Mouse (Mus musculus) embryo, embryonic 11 days (tissue): ENCODE measurements around the gene Vmn1r4.

ENCODE experiments used
- DNase-seq: peaks from one replicate; pipeline ENCODE4 v3.0.0-alpha.2; 2015

The Vmn1r4 gene

DNA sequence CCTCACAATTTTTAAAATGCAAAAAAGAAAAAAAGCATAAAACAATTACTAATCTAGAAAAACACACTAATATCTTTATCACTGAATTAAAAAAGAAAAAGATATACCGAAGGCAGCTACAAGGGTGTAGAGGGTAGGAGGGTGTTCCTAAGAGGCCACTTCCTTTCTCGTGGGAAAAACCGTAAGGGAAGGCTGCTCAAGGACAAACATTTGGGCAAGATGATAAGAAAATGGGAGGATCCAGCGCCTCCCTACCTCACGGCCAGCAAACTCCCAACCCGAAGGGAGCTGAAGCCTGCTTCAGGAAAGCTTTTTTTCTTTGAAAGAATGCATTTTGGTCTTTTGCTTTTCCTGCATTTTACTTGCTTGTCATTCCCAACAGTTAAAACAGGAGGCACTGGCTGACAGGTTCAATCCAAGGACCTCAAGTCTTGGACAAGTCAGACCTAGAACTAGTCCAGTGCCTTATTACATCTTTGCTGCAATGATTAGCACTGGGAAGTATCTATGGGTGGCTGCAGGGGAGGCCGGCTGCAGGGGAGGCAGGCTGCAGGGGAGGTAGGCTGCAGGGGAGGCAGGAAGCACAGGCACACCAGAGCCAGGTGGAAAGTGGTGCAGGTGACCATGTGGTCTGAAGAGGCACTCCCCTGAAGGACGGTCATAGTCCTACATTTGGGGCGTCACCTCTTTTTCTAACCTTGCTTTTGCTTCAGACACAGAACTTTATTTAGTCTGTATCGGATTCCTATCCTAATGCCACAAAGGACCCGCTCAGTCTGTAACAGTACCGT, 6.0 kb upstream of the Vmn1r4 start:
- DNase-seq: no peak

DNA sequence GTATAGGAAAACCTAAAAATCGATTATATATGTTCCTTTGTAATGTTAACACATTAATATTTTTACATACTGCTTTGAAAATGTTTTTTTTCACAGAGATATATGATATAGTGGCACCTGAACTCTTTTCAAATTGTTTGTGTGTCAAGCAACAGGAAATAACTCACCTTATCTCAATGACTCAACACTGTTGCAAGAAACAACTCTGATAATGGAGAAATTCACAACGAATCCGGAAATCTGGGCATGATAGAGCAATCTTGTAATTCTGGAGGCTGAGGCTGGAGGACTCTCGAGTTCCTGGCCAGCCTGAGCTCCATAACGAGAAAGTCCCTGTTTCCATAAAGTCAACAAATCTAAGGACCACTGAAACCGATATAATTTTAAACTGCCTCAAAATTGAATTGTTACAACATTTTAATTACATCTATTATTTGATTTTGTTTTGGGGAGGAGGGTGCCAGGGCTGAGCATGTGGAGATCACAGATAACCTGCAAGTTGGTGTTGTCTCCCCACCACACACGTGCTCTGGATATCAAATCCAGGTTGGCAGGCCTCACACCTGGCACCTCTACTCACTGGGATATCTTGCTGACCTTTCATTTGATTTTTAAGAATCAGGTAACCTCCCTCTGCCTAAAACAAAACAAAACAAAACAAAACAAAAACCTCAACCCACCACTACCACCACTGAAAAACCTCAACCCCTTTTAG, 4.3 kb upstream of the Vmn1r4 start:
- DNase-seq: no peak

GRCm38 (mm10) chr6:56920222-56921092, 3.4 kb upstream of the Vmn1r4 start:
- DNase-seq: no peak

DNA sequence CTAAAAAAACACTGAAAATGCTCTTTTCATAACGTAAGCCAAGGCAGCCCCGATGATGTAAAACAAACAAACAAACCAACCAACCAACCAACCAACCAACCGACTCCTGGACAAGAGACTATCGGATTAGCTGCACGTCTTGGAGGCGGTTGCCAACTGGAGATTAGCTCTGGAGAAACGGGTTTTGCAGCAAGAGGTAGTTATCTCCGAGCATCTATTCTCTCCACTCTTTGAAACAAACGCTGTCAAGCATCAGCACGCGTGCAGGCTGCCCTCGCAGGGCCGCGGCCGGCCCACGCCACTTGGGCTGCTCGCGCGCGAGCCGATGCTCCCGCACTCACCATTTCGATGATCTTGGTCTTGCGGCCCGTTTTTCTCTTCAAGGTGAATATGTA, 487 bp upstream of the Vmn1r4 start:
- no peak for DNase-seq

DNA sequence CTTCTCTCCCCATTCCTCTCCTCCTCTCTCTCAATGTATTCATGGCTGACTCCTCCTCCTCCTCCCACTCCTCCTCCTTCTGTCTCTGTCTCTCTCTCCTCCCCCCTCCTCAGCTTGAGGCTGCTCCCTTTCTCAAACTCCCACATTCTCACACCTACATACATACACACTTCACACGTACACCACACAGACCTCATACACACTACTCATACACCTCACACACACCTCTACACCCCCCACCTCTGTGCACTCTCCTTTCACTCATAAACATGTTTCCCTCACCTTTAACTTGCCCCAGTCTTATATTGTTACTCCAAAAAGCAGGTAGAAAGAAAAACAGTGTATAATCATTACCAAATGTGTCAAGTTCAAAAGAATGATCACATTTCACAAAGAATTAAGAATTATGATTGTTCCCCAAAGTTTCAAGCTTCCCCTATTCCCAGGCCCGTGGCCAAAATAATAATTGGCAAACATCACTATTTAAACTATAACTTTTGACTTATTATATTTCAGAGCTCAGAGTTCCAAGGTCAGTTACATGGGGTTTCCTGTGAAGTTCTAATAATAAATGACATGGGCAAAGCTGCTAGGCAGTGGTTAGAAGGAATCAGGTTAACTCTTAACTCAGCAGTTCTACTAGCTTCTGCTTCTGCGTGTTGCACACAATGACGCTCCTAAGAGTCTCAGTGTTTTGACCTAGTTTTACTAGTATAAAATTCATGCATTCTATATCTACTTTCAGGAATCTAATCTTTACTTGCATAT, 8.0 kb downstream of the Vmn1r4 start:
- no peak for DNase-seq

DNA sequence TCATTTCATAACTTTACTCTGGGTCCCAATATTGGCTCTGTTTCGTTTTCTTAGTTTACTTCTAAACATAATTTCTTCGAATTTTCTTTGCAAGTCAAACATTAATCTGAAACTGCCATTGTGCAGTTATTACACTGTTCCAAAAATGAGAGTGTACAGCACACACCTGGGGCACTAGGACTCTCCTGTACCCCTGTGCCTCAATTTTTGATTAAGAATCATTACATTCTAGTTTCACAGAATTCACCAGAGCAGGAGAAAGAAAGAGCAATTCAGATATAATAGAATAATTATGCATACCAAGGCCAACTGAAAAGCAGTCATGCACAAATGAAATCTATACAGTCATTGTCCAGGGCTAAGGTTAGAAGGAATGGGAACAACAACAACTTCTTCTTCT, 8.6 kb downstream of the Vmn1r4 start:
- DNase-seq: no peak

DNA sequence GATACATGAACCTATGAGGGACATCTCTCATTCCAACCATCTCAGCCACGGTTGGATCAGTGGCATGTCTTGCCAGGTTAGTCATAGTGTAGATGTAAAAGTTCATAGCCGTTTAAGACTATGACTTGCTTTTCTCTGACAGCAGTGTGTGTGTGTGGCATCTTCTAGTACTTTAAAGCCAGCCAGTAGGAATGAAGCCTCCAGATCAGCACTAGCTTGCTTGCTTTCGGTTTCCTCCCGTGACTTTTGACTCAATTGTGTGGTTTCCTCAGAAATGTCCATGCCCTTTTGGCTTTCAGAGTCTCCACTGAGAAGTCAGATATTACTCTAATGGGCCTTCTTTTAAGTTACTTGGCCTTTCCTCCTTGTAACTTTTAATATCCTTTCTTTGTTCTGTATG, 10.6 kb downstream of the Vmn1r4 start:
- no peak for DNase-seq

DNA sequence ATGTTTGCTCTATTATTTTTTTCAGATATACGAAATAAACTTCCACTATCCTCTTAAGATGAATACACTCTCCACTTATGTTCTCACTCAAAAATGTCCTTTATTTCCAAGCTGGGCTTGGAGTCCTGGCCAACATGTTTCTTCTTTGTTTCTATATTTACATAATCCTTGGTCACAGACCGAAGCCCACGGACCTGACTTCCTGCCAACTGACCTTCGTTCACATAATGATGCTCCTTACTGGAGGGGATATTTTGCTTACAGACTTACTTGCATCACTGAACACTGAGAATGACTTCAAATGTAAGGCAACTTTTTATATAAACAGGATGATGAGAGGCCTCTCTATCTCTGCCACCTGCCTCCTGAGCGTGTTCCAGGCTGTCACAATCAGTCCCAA, 32.6 kb downstream of the Vmn1r4 start:
- DNase-seq: no peak

GRCm38 (mm10) chr6:56969973-56970372, 46.2 kb downstream of the Vmn1r4 start, which contains the start of gene Vmn1r5:
TSS of gene Vmn1r5 (plus strand) at chr6:56970273.
- no peak for DNase-seq

DNA sequence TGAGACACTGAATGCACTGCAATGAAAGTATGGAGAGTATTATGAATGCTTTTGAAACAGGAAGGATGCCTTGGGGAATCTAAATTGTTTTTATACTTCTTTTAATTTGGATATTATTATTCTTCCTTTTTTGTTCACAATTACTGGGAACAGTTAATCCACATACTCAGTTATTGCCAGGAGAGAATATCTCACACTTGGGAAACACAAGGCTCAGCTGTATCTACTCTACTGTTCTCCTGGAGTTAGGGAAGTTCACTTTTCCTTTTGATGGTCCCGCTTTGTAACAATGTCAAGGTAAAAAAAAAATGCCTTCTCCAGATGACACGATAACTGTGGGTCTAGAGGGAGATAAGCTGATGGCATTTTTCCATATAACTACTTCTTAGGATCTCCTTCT, 73.1 kb downstream of the Vmn1r4 start, which contains the start of gene Vmn1r6:
TSS of gene Vmn1r6 (plus strand) at position 301 of the 400 bp plus-strand sequence.
- DNase-seq: no peak
